ENCODE assay signal across 12 mouse cellular contexts in the genomic region with DNA sequence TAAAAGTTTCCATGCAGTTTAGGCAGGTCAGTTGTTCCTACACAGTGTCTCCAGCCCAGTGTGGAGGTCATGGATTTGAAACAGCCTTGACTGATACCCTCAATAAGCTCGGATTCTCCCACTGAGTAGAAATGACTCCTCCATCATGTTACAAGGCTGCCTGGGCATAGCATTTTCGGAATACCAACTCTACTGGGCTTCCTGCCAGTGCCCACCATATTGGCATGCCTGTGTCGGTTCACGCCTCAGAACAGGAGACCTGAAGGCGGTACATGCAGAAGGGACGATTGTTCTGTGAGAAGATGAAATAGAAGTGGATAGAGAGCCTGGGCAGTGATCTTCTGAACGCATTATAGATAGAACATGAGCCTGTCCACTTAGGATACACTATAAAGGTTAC. TPM values are rescaled to one million over a fixed set of nuclear protein-coding genes. Genes with fewer than 3 reads are reported as not detected.
A peak's percentile ranks its signal among the peaks of the same experiment; 100 is the strongest.
DNase-seq lines count a peak whose midpoint lies in the region; ATAC-seq lines count a peak whose summit lies in the region.
"Had no signal": no experiment of that assay in that cellular context is flagged by ENCODE, and none has a peak within 500 bp of the region (broad histone marks: within the 10 kb centered on the region; RNA-seq: fewer than 3 reads in every experiment).

No protein-coding gene starts in this region.

- 53% methylated on average over 7 of the region's 7 CpGs for WGBS in heart, embryonic 13.5 days
- WGBS in lung, embryonic 16.5 days, result 63% methylated on average over 7 of the region's 7 CpGs

- peaks cover 60% of the 10 kb centered on the region for H3K4me1 ChIP-seq in heart, embryonic 13.5 days
- H3K4me1 ChIP-seq in lung, embryonic 16.5 days (replicated peaks; ENCODE audit: control insufficient read depth, insufficient read depth, low read length), result peaks cover 33% of the 10 kb centered on the region

- ATAC-seq in heart, embryonic 13.5 days (ENCODE audit: extremely low read depth, insufficient number of reproducible peaks, low FRiP score, low TSS enrichment), result no peak
- ATAC-seq in lung, embryonic 16.5 days (ENCODE audit: low read depth), result no peak
- ATAC-seq: forebrain, postnatal 0 days had no signal

- peak overlapping the region; percentile 92 for H3K27ac ChIP-seq in heart, embryonic 13.5 days (replicated peaks)
- H3K27ac ChIP-seq in lung, embryonic 16.5 days (ENCODE audit: low read length), result peak overlapping the region; percentile 81
- H3K27ac ChIP-seq: macrophage had no signal

- no peak overlapping the region for H3K4me3 ChIP-seq in heart, embryonic 13.5 days
- H3K4me3 ChIP-seq in lung, embryonic 16.5 days (ENCODE audit: low read length), result no peak overlapping the region

- H3K27me3 ChIP-seq in heart, embryonic 13.5 days (replicated peaks), result no peaks in the 10 kb centered on the region
- no peaks in the 10 kb centered on the region for H3K27me3 ChIP-seq in lung, embryonic 16.5 days (ENCODE audit: control insufficient read depth, insufficient read depth, low read depth, low read length)

- no peaks in the 10 kb centered on the region for H3K9me3 ChIP-seq in heart, embryonic 13.5 days
- no peaks in the 10 kb centered on the region for H3K9me3 ChIP-seq in lung, embryonic 16.5 days (ENCODE audit: control insufficient read depth, low read length)

- DNase-seq in heart, adult 11 months, result no peak
- no peak for DNase-seq in lung, postnatal 25 days (ENCODE audit: low spot score)
- peak; percentile 73 for DNase-seq in heart, postnatal 4 days
- DNase-seq in right cerebral cortex, postnatal 10 days (ENCODE audit: low spot score in 2 of 2), result peak; percentile 28 to 33
- DNase-seq in embryo, embryonic 9.5 days (ENCODE audit: extremely low spot score), result no peak
- no peak for DNase-seq in urinary bladder, postnatal 36 days (ENCODE audit: low spot score in 2 of 2)
- DNase-seq: cerebellum, adult 2 months; forebrain, postnatal 0 days had no signal

- H3K9ac ChIP-seq in heart, embryonic 13.5 days, result peak overlapping the region; percentile 60
- H3K9ac ChIP-seq in lung, embryonic 16.5 days (ENCODE audit: low read length), result no peak overlapping the region
- H3K9ac ChIP-seq: forebrain, postnatal 0 days had no signal

- peaks cover 48% of the 10 kb centered on the region for H3K36me3 ChIP-seq in heart, embryonic 13.5 days
- 0 out of 2 replicates have a peak, but pooled peaks cover 4% of the 10 kb centered on the region for H3K36me3 ChIP-seq in lung, embryonic 16.5 days (ENCODE audit: control insufficient read depth, insufficient read depth, low read length)

- H3K4me2 ChIP-seq in heart, embryonic 13.5 days, result no peak overlapping the region
- no peak overlapping the region for H3K4me2 ChIP-seq in lung, embryonic 16.5 days (ENCODE audit: low read depth, low read length)

RNA-seq across cellular contexts. Expression of gene Slc38a4, which starts 53.9 kb away (rescaled TPM):
- polyA plus RNA-seq in heart, embryonic 13.5 days (2015; fragmentation: Nextera tagmentation; extraction: Ambion mirVana), result 110 and 111 TPM in 2 replicates
- 57.0 and 64.8 TPM in 2 replicates for polyA plus RNA-seq in lung, embryonic 16.5 days (2015; fragmentation: Nextera tagmentation; extraction: Ambion mirVana)
- 10 to 100 TPM; 76.1 to 79.8 TPM for total RNA-seq in heart, postnatal 4 days (2021)
- total RNA-seq: neutrophil, adult 5-6 weeks had no signal
- polyA plus RNA-seq: macrophage had no signal

Comparison
In these comparisons a context has a peak if more than half of its experiments do, and no peak if none do; other contexts are left out.
1. DNase-seq: peak in heart, postnatal 4 days (single experiment) and right cerebral cortex, postnatal 10 days (2 of 2); none in heart, adult 11 months (single experiment), lung, postnatal 25 days (single experiment), embryo, embryonic 9.5 days (single experiment) and urinary bladder, postnatal 36 days (0 of 2).